ENCODE assay signal across 8 mouse cellular contexts in genomic region chr4:46094916-46095825, GRCm38 (mm10). TPM values are rescaled to one million over a fixed set of nuclear protein-coding genes. Genes with fewer than 3 reads are reported as not detected.
DNase-seq lines count a peak whose midpoint lies in the region; TF ChIP-seq lines count a peak whose summit lies in the region.

No protein-coding gene starts in this region.

- DNase-seq in gastrocnemius, adult 2 months = peak; percentile 54
- DNase-seq in gastrocnemius, postnatal 36 days = no peak
- peak; percentile 54 for DNase-seq in right cerebral cortex, adult 18-20 months
- no peak for DNase-seq in right cerebral cortex, postnatal 4 days
- DNase-seq in gastrocnemius, postnatal 25 days = peak; percentile 35
- no peak for DNase-seq in spleen, adult 18-20 months
- DNase-seq in frontal cortex, postnatal 14 days (ENCODE audit: low spot score in 2 of 2) = no peak

- H3K27ac ChIP-seq in gastrocnemius, adult 2 months = peak overlapping the region; percentile 53
- peak overlapping the region; percentile 85 for H3K27ac ChIP-seq in olfactory bulb, adult 2 months (ENCODE audit: insufficient read depth, low read depth, low read length)

- intact Hi-C loops in gastrocnemius, adult 2 months (cut with DNase I) = no loop called here
- intact Hi-C loops in gastrocnemius, postnatal 36 days (cut with DNase I) = no loop called here

- no peak for TF ChIP-seq POLR2A in olfactory bulb, adult 2 months (IDR thresholded peaks at IDR 0.05; ENCODE audit: insufficient read depth, low read depth, low read length)

- H3K4me1 ChIP-seq in olfactory bulb, adult 2 months (ENCODE audit: control insufficient read depth, insufficient read depth, low read length) = peaks cover 55% of the 10 kb centered on the region

- H3K4me3 ChIP-seq in gastrocnemius, adult 2 months = no peak overlapping the region
- no peak overlapping the region for H3K4me3 ChIP-seq in olfactory bulb, adult 2 months (ENCODE audit: insufficient read depth, low read depth, low read length)

- WGBS in olfactory bulb, adult 2 months = 39% methylated on average over 15 of the region's 15 CpGs

- TF ChIP-seq CTCF in gastrocnemius, adult 2 months (IDR thresholded peaks at IDR 0.05) = no peak
- TF ChIP-seq CTCF in olfactory bulb, adult 2 months (IDR thresholded peaks at IDR 0.05; ENCODE audit: insufficient read depth, low read depth, low read length) = no peak

RNA-seq across cellular contexts. Expression of gene Ncbp1, which starts 43.2 kb away (rescaled TPM):
- 10 to 100 TPM; 13.1 to 14.9 TPM for total RNA-seq in gastrocnemius, adult 2 months (2021)
- 10 to 100 TPM; 10.4 to 12.2 TPM for total RNA-seq in gastrocnemius, postnatal 36 days (2021)
- 10 to 100 TPM; 13.0 to 13.2 TPM for total RNA-seq in gastrocnemius, postnatal 25 days (2021)
- not detected in 2 replicates for polyA plus RNA-seq in olfactory bulb, adult 2 months (2012; ENCODE audit: insufficient read depth, insufficient read length, low replicate concordance, missing spikeins)

RNA-seq across cellular contexts. Expression of gene Tstd2, which starts 43.3 kb away (rescaled TPM):
- 10 to 100 TPM in 1 of 2 experiments, 1 to 10 TPM in 1; 9.8 to 11.1 TPM for total RNA-seq in gastrocnemius, adult 2 months (2021)
- 10 to 100 TPM in 1 of 2 experiments, 1 to 10 TPM in 1; 8.7 to 10.8 TPM for total RNA-seq in gastrocnemius, postnatal 36 days (2021)
- 10 to 100 TPM; 10.2 to 10.7 TPM for total RNA-seq in gastrocnemius, postnatal 25 days (2021)
- polyA plus RNA-seq in olfactory bulb, adult 2 months (2012; ENCODE audit: insufficient read depth, insufficient read length, low replicate concordance, missing spikeins) = not detected in 2 replicates

RNA-seq across cellular contexts. Expression of gene Tmod1, which starts 56.4 kb away (rescaled TPM):
- 100 to 1,000 TPM; 173 to 208 TPM for total RNA-seq in gastrocnemius, adult 2 months (2021)
- total RNA-seq in gastrocnemius, postnatal 36 days (2021) = 100 to 1,000 TPM; 199 to 210 TPM
- 100 to 1,000 TPM; 205 to 220 TPM for total RNA-seq in gastrocnemius, postnatal 25 days (2021)
- polyA plus RNA-seq in olfactory bulb, adult 2 months (2012; ENCODE audit: insufficient read depth, insufficient read length, low replicate concordance, missing spikeins) = not detected in 2 replicates

Comparison
In these comparisons a context has a peak if more than half of its experiments do, and no peak if none do; other contexts are left out.
1. DNase-seq: peak in gastrocnemius, adult 2 months (single experiment), right cerebral cortex, adult 18-20 months (single experiment) and gastrocnemius, postnatal 25 days (single experiment); none in gastrocnemius, postnatal 36 days (0 of 2), right cerebral cortex, postnatal 4 days (single experiment), spleen, adult 18-20 months (0 of 2) and frontal cortex, postnatal 14 days (0 of 2).